Mouse (Mus musculus) small intestine, adult 2 months (tissue): ENCODE results near the gene Cnr2.

Experiments
- CTCF ChIP-seq: fragments of 200-500 bp; IDR thresholded peaks from 2 replicates; pipeline ENCODE4 v1.5.1; 2012; ENCODE audit warnings: low read depth, mild to moderate bottlenecking, control low read depth, inconsistent platforms, low read length, moderate library complexity, mixed read lengths; ENCODE audit not compliant: insufficient replicate concordance, insufficient read length; ENCODE audit errors: extremely low read depth
- POLR2A ChIP-seq: fragments of 200-500 bp; IDR thresholded peaks from 2 replicates; pipeline ENCODE4 v1.6.1; 2012; ENCODE audit warnings: low read depth, mild to moderate bottlenecking, control low read depth, inconsistent platforms, low read length, moderate library complexity

DNA sequence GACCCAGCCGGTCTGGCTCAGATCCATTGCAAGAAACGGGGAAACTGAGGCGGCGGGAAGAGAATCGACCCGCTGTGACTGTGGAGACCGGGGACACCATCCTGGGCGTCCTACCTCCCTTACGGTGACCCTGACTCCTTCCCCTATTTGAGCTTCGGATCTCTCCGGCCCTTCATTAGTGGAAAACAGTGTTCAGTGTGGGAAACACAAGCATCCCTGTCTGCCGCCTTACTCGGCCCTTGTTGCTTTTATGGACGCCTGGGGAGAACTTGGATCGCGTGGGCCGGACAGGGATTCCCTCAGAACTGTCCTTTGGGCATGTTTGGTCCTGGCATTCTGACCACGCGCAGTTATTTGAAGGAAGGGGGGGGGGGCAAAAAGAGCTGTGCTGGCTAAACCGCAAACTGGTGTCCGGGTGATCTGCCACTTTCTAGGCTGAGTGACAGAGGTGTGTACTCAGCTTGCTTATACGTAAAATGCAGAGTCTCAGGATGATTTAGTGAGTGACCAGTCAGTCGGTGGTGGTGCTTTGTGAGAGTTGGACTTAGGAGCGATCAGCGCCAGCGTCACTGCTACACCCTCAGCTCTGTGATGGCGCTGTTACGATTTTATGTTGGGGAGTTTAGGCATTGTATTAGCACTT is 51.6 kb downstream of the Cnr2 start:
- no peak for TF ChIP-seq POLR2A
- TF ChIP-seq CTCF, result no peak
